ENCODE assay signal across 8 mouse cellular contexts in genomic region chr5:137287032-137287952, GRCm38 (mm10). TPM values are rescaled to one million over a fixed set of nuclear protein-coding genes. Genes with fewer than 3 reads are reported as not detected.
DNase-seq lines count a peak whose midpoint lies in the region; ATAC-seq and TF ChIP-seq lines count a peak whose summit lies in the region.

TSS of gene Ache (plus strand) at chr5:137287519.

- no peaks in the 10 kb centered on the region for H3K4me1 ChIP-seq in forebrain, postnatal 0 days (ENCODE audit: insufficient read depth)
- 0 out of 2 replicates have a peak, but pooled peaks cover 3% of the 10 kb centered on the region for H3K4me1 ChIP-seq in liver, adult 2 months (ENCODE audit: control insufficient read depth, insufficient read depth, low read length)

- peak within 1 kb of the TSS; percentile 93 for H3K4me2 ChIP-seq in forebrain, postnatal 0 days (ENCODE audit: low read depth)

- no peaks in the 10 kb centered on the region for H3K9me3 ChIP-seq in forebrain, postnatal 0 days (ENCODE audit: low read length)

- ATAC-seq in forebrain, postnatal 0 days, result peak; percentile 74

- peak; percentile 39 for DNase-seq in thymus, postnatal 4 days
- no peak for DNase-seq in thymus, postnatal 14 days
- peak; percentile 83 for DNase-seq in cerebellum, adult 8-10 months
- DNase-seq in forebrain, postnatal 0 days, result peak; percentile 84
- peak; percentile 56 for DNase-seq in induced T-regulatory cell, adult 2 months (ENCODE audit: low read depth)
- DNase-seq in liver, adult 2 months (ENCODE audit: extremely low read depth, low read depth, low spot score), result no peak
- peak; percentile 76 to 81 for DNase-seq in right cerebral cortex, adult 2 months (ENCODE audit: low spot score in 2 of 2)
- DNase-seq in urinary bladder, postnatal 25 days (ENCODE audit: low spot score), result no peak

- no peak for TF ChIP-seq POLR2A in liver, adult 2 months (IDR thresholded peaks at IDR 0.05; ENCODE audit: extremely low read depth, insufficient read depth, low read length)

- no peak for TF ChIP-seq CTCF in forebrain, postnatal 0 days (IDR thresholded peaks at IDR 0.05; ENCODE audit: low read depth)
- TF ChIP-seq CTCF in liver, adult 2 months (IDR thresholded peaks at IDR 0.05; ENCODE audit: low read depth, low read length), result no peak

- H3K79me2 ChIP-seq in liver, adult 2 months (ENCODE audit: control insufficient read depth, insufficient read depth, low read length), result no peaks in the 10 kb centered on the region

- peaks cover 3% of the 10 kb centered on the region; the same call in 1 of the 2 replicates for H3K27me3 ChIP-seq in forebrain, postnatal 0 days (ENCODE audit: insufficient read depth, low read length)
- peaks cover 10% of the 10 kb centered on the region; the same call in 1 of the 2 replicates for H3K27me3 ChIP-seq in liver, adult 2 months (ENCODE audit: control insufficient read depth, insufficient read depth, low read length)

- peak within 1 kb of the TSS; percentile 52 for H3K4me3 ChIP-seq in forebrain, postnatal 0 days (ENCODE audit: low read depth, low read length)
- peak within 1 kb of the TSS; percentile 38; the same call in 1 of the 2 replicates for H3K4me3 ChIP-seq in liver, adult 2 months (ENCODE audit: insufficient read depth, low read depth, low read length)

- peak within 1 kb of the TSS; percentile 59 for H3K9ac ChIP-seq in forebrain, postnatal 0 days
- peak within 1 kb of the TSS; percentile 18; the same call in 1 of the 2 replicates for H3K9ac ChIP-seq in liver, adult 2 months (ENCODE audit: low read depth, low read length)

- WGBS in forebrain, postnatal 0 days, result under 1% methylated on average over 40 of the region's 40 CpGs
- WGBS in liver, adult 2 months, result 6% methylated on average over 40 of the region's 40 CpGs

- H3K36me3 ChIP-seq in forebrain, postnatal 0 days (ENCODE audit: insufficient read depth), result no peaks in the 10 kb centered on the region
- H3K36me3 ChIP-seq in liver, adult 2 months (ENCODE audit: control insufficient read depth, insufficient read depth, low read length), result no peaks in the 10 kb centered on the region

- peak within 1 kb of the TSS; percentile 70 for H3K27ac ChIP-seq in forebrain, postnatal 0 days (ENCODE audit: low read depth, low read length)
- H3K27ac ChIP-seq in liver, adult 2 months (replicated peaks; ENCODE audit: insufficient read depth, low read depth, low read length), result no peak within 1 kb of the TSS

RNA-seq across cellular contexts. Expression of gene Ache, which starts in this region (rescaled TPM):
- 48.4 and 73.2 TPM in 2 replicates for total RNA-seq in forebrain, postnatal 0 days (2014; rRNA removed)
- polyA plus RNA-seq in forebrain, postnatal 0 days (2015; fragmentation: Nextera tagmentation; extraction: Ambion mirVana), result 44.3 and 69.1 TPM in 2 replicates
- total RNA-seq in liver, adult 2 months (2014; rRNA removed), result 0.28 and 0.34 TPM in 2 replicates
- polyA plus RNA-seq in liver, adult 2 months (2012; rRNA removed), result 0.36 and 0.55 TPM in 2 replicates

Comparison
In these comparisons a context has a peak if more than half of its experiments do, and no peak if none do; other contexts are left out.
1. RNA of gene Ache (total RNA-seq): 48.4 to 73.2 TPM in forebrain, postnatal 0 days; 0.28 to 0.34 TPM in liver, adult 2 months; every median in the first group is over 10 times any median in the second.
2. RNA of gene Ache (polyA plus RNA-seq): 44.3 to 69.1 TPM in forebrain, postnatal 0 days; 0.36 to 0.55 TPM in liver, adult 2 months; every median in the first group is over 10 times any median in the second.
3. DNase-seq: peak in thymus, postnatal 4 days (single experiment), cerebellum, adult 8-10 months (single experiment), forebrain, postnatal 0 days (single experiment), induced T-regulatory cell, adult 2 months (single experiment) and right cerebral cortex, adult 2 months (2 of 2); none in thymus, postnatal 14 days (single experiment), liver, adult 2 months (single experiment) and urinary bladder, postnatal 25 days (single experiment).